Mouse (Mus musculus): ENCODE results near the gene Lef1.
A peak's percentile ranks its signal among the peaks of the same experiment; 100 is the strongest.

The Lef1 gene

DNA sequence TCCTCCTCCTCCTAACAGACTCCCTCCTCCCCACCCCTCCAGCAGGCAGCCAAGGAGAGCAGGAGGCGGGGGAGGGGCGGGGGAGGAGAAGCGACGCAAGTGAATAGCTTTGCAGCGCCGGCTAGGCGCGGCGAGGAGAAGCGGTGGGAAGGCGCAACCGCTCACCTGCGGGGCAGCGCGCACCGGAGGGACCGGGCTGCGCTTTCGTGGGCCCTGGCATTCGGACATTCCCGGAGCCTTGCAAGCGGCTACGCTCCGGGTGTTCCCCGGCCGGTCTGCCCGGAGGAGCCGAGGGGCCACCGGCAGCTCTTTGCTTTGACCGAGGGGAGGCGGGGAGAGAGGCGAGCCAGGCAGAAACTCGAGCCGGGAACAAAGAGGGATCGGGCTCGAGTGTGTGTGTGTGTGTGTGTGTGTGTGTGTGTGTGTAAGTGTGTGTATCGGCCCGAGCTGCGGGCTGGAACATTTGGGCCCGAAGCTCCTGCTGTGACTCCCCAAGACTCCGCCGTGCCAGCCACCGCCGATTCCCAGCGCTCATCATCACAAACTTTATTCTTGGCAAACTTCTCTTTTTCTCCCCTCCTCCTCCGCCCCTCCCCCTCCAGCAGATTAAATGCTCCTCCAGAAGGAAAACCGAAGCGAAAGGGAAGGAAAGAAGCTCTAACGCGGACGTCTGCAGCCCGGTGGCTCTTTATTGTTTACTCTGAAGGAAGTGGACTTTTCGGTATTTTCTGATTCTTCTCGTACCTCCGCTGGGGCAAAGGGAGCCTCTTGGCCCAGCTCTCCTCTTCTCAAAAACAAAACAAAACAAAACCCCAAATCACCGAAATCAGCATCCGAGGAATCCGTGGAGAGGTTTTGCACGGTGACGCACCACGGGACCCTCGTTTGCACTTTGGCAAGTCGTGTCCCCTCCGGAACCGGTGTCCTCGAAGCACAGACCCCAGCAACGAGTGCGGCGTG lies at the start of gene Lef1:
TSS of gene Lef1 (plus strand) at position 281 of the 960 bp plus-strand sequence.
- no peak for DNase-seq

DNA sequence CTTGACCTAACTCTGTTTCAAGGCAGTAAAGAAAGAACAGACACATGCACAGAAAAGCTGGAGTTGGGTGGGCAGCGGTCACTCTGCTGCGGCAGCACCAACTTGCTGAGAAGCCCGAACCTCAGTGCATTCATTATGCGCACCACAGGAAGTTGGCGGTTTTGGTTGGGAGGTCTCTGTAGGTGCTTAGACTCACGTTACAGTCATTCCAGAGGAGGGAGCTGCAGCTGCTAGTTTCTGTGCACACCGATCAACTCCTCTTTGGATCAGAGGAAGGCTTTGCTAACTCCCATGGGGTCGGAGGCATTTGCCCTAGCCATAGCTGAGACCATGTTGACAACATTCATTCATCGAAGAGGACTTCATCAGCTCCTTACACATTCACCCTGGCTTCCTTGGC lies 45.3 kb upstream of the Lef1 start:
- DNase-seq = no peak

DNA sequence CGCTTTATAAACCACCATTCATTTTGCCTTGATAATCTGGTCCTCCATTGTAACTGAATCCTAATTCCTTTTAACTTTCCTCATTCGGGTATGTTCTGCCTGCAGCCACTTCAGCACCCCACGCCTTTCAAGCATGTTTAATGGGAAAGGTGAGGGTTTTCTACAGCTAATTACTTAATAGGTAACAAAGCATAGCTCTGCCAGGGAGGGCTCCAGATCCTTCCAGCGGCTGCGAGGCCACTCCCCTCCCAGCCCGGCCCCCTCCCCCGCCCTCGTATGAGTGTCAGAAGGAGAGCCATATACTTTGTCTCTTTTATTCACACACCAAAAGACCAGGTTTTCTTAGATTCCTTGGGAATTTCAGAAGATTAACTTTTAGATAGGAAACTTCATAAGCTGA lies 44.1 kb upstream of the Lef1 start:
- DNase-seq = no peak

DNA sequence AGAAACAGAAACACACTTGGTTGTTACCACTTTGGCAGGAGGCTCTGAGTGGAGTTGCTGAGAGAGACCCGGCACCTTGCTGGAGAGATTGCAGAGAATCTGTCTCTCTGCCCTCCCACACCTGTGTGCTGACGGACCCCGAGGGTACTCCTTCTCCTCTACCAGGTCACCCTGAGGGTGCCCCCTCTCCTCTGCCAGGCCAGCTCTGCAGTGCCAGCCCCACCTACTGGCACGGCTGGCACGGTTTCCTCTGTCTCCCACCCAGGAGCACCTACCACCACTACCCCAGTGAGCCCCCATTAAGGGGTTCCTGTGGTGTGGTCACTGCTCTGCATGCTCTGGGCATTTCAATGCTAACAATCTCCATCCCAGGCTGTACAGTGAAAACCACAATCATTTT lies 42.3 kb upstream of the Lef1 start:
- no peak for DNase-seq

DNA sequence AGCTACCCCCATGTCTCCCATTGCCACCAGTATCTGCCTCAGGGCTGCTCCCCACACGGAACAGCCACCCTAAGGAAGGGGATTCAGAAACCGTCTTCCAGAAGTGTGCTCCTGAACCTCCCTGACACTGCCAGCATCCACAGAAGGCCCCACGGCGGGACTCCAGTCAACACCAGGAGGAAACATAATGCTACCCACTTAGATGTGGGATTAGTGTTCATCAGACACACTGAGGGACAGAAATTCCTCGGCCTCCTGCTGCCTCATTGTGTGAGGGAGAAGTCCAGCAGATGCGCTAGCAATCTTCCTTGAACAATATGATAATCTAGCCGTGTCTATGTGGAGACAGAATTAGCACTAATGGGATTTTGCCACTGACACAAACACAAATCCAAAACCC lies 40.1 kb upstream of the Lef1 start:
- no peak for DNase-seq

DNA sequence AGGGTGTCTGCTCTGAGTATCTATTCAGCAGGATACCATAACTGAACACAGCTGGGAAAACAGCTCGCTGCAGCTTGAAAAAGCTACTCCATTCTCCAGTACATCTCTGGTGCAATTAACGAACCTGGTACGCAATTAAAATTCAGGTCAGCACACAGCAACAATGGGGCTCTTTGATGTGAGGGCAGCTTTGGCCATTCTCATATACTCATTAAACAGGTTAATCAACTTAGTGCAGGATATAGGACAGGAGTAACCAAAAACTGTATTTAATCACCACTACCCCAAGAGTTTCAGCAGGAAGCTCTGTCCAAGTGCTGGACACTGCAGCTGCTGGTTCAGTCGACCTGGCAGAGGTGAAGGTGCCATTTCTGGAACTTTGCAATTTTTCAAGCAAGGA lies 37.6 kb upstream of the Lef1 start:
- no peak for DNase-seq

DNA sequence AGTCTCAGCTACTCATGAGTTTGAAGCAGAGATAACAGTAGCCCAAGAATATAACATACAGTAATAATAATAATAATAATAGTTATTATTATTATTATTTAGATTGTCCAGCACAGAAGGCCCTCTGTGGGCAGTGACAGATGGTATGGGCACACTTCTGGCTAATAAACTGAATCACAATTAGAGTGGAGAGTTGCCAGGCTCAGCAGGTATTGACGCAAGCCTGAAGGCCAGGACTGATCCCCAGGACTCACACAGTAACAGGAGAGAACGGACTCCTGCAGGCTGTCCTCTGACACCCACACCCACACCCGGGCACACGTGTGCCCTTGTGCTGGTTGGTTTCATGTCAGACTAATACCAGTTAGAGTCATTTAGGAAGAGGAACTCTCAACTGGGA lies 36.3 kb upstream of the Lef1 start:
- no peak for DNase-seq

DNA sequence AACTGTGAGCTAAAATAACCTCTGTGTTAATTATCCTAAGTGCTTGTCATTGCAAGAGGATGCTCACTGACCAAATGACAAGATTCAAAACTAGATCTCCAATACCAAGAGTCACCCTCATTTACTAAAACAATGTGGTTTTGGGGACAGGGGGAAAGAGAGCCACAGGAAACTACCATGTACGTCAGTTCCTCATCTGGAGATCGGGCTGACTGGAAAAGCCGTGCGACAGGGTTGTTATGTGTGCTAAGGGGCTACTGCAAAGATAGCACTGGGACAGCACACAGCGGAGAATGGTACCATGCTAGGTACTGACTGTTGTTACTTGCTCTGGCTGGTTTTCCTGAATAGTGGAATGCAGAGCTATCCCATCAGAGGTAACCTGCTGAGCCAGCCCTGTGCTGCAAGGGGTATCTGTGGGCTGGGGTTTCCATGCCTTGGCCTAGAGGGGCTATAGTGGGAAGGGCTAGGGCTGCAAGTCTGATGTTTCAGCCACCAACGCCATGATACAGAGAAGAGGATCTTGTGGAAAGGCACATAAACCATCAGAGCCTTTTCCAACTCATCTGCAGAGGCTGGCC lies 32.1 kb upstream of the Lef1 start:
- DNase-seq = no peak

DNA sequence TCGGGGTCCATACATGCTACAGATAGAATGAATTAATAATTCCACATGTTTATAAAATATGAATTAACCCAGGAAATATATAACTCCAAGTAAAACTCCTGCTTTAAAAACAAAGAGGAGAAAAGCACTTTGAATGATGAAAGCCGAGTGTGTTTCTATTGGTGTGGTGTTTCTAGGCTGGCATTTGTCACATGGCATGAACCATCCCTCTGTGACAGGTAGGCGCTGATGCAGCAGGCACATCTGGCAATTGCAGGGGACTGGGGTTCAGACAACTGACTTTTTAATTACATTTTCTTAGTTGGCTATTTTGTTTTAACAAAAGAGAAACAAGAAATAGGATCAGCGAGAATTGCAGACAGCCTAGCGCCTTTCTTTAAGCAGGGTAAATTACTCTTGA lies 31.6 kb upstream of the Lef1 start:
- DNase-seq = no peak

DNA sequence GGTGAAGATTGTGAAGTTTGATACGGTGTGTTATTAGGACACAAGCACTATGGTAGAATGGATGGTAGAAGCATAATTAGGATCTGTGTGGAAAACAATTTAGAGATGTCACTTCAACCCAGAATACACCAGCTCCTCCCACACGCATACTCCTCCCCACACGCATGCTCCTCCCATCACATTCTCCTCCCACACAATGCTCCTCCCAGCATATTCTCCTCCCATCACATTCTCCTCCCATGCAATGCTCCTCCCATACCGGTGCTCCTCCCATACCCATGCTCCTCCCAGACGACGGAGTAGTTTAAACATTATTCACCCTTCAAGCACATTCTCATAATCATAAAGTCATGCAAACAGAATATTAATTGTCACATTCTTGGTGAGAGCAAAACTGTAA lies 26.5 kb upstream of the Lef1 start:
- no peak for DNase-seq

DNA sequence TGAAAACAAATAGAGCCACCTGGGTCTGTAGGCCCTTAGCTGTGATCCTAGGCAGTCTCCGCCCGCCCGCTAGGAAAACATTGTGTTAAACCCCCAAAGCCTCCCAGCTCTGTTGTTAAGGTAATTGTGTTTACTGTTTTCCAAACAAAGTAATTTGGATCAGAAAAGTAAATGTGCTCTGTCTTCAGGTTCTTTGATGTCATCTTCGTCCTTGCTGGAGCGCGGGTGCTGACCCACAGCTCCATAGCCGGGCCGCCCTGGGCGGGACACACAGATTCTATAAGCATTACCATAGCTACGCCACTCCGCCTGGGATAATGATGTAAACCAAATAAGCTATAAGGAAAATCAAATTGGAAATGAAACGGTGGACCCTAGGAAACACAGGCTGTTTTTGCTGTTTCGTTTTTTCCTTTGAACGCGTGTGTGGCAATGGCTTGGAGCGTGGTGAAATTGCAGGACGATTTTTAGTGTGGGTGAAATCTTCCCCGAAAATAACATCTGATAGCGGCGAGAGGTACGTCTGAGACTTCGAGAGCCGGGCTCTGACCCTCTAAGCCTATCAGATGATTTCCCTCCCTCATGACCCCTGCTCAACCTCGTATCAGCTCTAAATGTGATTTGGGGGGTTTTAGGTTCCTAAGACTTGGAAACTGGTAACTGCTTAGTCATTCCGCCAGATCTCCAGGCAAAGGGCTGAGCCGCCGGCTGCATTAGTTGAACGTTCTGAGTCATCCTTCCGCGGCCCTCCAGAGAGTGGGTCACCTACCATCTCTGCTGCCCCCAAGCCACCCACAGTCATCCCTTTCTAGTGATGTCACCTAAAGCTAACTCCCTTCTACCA lies 25.3 kb upstream of the Lef1 start:
- DNase-seq = no peak

DNA sequence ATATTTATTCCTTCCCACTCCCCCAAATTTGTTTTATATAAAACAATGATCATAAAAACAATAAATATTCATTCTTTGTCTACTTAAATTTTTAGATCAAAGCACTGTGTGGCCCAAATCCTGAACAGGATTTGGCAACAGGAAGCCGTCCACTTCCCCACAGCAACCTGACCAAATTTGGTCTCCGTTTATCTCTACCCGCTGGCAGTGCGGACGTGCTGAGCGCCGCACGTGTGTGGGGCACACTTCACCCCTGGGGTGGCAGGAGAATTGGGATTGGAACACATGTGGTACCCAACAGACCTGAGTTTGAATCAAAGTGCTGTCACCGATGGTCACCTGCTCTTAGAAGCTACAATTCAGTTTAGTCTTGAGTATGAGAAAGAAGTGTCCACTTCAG lies 24.3 kb upstream of the Lef1 start:
- no peak for DNase-seq

DNA sequence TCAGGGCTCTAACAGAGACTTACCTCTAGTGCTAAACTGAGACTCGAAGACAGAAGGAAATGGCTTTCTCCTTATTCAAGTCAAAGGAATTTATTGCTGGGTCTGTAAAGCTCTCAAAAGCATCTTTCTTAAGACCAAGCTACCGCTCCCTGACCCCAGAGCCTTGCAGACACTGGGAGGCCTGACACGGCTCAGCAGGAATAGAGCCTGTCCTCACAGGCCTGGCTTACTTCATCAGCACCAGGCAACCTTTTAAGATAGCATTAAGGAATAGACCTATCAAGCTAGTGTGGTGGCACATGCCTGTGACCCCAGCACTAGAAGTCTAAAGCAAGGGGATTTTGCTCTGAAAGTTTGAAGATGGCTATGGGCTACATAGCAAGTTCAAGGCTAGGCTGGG lies 20.6 kb upstream of the Lef1 start:
- no peak for DNase-seq

DNA sequence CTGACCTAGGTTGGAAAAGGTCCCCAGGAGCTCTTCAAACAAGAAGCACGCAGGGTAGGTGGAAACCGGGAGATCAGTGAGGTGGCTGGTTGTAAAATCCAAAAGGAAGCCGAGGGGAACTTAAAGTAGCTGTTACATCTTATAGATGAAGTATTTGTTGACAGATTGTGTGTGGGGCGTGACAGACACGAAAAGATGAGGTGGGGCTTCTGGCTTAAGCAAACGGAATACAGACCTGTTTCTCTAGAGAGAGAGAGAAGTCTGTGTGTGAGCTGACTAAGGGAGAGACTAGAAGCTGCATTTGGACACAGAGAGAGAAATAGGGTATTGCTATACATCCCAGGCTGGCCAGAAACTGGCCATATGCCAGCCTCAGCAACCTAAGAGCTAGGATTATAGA lies 18.2 kb upstream of the Lef1 start:
- no peak for DNase-seq

DNA sequence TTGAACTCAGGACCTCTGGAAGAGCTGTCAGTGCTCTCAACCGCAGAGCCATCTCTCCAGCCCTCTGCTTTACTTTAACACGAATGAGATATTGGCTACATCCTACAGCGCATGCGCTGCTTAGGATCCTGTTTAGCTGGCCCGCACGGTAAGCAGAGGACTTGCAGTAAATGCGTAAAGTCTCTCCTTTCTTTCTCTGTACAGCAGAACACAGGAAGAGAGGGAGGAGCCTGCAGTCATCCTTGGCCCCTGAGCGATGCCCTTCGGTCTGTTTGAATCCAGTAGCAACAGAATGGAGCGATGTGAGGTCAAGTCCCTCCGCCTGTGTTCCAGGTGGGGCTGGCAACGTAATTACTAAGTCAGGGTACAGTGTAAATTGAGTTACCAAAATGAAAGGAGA lies 16.5 kb upstream of the Lef1 start:
- DNase-seq = no peak

DNA sequence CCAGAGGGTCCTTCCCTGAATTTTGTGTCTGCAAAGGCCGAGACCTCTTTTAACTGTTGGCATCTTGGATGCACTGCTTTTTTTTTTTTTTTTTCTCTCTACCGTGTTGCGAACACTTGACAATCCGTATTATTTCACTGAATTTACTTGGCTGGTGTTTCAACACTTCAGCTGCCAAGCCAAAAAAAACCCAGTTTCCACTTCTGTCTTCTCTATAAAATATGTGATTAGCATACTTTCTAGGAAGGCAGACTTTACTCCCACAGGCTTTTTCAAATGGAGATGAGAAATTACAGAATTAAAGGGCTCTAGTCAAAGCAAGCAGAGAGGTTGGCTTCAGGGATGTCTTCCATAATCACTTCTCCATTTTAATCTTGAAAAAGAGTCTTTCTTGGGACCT lies 14.2 kb upstream of the Lef1 start:
- DNase-seq = no peak

DNA sequence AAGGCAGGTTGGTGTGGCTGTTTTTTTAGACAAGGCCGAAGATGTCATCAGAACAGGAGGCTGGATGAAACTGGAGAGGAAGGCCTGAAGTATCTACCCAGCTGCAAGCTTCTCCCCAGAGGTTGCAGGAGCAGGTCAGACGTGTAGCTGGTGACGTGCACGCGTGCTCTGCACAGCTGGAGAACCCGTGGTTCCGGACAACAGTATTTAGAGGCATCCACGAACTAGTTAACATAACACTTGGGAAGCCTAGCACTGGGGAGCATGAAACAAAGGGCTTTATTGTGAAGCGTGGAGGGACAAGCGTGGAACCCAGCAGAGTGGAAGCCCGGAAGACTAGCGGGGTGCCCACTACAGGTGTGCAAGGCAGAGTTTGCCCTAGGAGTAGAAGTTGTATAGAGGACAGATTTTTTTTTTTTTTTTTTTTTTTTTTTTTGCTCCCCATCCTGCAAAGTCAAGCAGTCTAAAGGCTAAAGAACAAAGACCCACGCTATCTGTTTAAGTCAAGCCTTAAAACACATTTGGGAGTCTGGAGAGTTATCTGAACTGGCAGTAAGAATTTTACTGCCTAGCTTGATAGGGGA lies 8.0 kb upstream of the Lef1 start:
- DNase-seq = no peak

DNA sequence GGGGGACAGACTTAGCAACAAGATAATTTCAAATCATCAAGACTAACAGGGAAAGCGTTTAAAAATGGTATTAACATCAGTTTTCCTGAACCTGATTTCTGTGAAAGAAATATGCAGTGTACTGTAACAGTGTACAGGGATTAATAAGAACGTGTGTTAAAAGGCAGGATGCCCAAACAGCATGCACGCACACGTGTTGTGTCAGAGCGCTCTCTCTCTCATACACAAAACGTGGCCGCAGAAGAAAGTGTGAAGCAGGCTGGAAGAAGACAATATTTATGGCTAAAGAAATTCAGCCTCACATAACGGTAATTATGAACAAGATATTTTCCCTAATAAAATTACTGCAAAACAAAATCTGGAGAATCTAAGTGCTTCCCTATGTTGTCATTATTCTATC lies 4.9 kb upstream of the Lef1 start:
- no peak for DNase-seq

DNA sequence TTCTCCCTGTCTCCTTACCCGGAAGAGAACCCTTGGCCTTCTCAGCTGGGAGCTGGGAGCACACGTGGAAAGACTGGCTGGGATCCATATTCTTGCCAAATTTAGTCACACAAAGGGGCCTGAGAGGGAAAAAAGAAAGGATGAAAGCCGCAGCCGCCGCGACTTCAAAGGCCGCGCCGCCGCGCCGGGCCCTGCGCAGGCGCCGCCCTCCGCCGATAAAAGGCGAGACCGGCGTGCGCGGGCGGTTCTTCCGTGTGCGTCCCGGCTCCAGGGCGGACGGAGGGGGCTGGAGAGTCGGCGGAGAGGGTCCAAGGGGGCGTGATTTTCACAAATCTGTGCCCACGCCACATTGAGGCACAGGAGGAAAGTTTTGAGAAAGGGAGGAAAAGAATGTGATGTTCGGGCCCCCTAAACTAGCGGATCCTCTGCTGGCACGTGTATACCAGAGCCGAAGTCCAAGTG lies 4.3 kb upstream of the Lef1 start:
- DNase-seq = peak; percentile 42

DNA sequence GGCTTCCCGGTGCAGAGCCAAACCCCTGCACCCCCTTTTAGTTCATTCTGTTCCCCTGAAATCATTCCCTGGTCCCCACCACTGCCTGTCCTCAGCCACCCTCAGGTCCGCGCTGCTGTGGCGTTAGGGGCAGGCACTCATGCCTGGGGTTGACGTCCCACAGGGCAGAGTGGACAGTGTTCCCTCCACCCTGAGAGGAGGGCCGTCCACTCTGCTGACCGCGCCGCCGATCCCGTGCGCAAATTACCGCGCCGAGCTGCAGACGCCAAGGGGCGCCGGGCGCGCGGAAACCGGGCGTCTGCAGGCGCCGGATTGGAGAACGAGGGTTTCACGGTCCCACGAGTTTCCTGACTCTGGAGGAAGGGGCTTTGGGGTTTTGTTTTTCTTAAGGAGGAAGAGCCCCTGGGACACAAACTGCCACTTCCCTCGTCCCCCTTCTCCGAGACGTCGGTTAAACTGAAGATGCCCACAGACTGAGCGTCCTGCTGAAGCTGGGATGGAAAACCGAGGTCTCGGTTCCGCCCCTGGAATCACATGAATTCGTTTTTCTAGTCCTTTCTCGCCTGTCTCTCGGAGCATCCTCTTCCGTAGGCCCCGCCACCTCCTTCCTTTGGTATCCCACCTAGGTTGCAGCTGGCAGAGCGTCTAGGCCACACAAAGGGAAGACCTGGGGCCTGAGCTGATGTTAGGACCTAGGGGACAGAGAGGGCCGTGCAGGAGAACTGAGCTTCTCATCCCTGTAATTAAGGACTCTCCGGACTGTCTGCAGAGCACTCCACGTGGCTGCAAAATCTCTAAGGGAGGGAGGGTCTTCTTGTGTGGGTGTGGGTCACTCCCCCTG lies 3.6 kb upstream of the Lef1 start:
- DNase-seq = no peak

DNA sequence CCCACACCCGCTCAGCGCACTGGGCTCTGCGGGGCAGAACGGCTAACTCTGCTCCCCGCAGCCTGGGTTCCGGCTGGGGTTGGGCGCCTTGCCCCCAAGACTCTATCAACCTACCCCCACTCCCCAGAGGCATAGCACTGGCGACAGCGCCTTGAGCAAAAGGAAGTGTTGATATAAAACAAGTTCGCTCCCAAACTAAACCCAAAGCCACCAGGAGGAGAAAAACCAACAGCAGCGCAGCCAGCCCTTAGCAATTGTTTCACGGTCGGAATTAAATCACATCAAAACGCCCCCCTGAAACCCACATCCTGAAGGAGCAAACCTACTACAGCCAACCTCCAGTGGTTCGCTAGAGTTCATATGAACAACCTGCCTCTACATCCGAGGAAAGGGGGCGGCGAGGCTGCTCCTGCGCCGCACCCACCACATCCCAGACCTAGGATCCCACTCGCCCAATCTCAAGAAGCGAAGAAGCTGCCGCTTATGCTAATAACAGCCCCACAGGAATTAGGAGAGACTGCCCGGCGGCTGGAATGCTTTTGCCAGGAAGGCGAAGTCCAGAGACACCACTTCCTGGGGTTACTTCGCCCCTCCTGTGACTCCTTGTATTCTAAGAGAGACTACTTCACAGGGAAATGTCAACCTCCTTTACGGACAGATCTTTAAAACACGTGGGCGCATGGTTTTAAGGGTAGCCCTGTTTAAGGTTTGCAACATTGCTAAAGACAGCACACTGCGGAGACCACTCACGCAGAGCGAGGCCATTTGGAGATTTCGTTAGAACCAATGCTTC lies 2.8 kb upstream of the Lef1 start:
- DNase-seq = no peak
